Mouse (Mus musculus): ENCODE results near the gene Dpp10. TPM values are rescaled to one million over a fixed set of nuclear protein-coding genes. Genes with fewer than 3 reads are reported as not detected.

The Dpp10 gene
- polyA plus RNA-seq, 1 experiment from 2014 or later, result 0.98 TPM

GRCm38 (mm10) chr1:123901218-123901617, 144.1 kb downstream of the Dpp10 start:
- H3K36me3 ChIP-seq, result no peaks in the 10 kb centered on the region
- no peaks in the 10 kb centered on the region for H3K27me3 ChIP-seq (replicated peaks)
- WGBS, result 71% methylated on average over 4 of the region's 4 CpGs
- H3K27ac ChIP-seq, result no peak overlapping the region
- no peak overlapping the region for H3K4me3 ChIP-seq (replicated peaks)
- H3K9me3 ChIP-seq, result no peaks in the 10 kb centered on the region
- H3K9ac ChIP-seq, result no peak overlapping the region
- no peak for ATAC-seq (ENCODE audit: insufficient read depth, low FRiP score, low read depth)
- no peak overlapping the region for H3K4me2 ChIP-seq
- no peaks in the 10 kb centered on the region for H3K4me1 ChIP-seq

GRCm38 (mm10) chr1:123887243-123887642, 158.1 kb downstream of the Dpp10 start:
- Histone ChIP-seq H3K4me1 (no peaks in the 10 kb centered on the region), H3K27me3 (replicated peaks) (no peaks in the 10 kb centered on the region), H3K27ac (no peak overlapping the region), H3K4me3 (replicated peaks) (no peak overlapping the region), H3K4me2 (no peak overlapping the region), H3K9ac (no peak overlapping the region), H3K36me3 (no peaks in the 10 kb centered on the region), H3K9me3 (no peaks in the 10 kb centered on the region)
- 39% methylated on average over 1 of the region's 1 CpGs for WGBS
- no peak for ATAC-seq (ENCODE audit: insufficient read depth, low FRiP score, low read depth)

GRCm38 (mm10) chr1:123846881-123847280, 198.5 kb downstream of the Dpp10 start:
- no peak overlapping the region for H3K27ac ChIP-seq
- H3K9me3 ChIP-seq, result no peaks in the 10 kb centered on the region
- H3K27me3 ChIP-seq (replicated peaks), result no peaks in the 10 kb centered on the region
- no peak overlapping the region for H3K4me3 ChIP-seq (replicated peaks)
- no peaks in the 10 kb centered on the region for H3K36me3 ChIP-seq
- no peak for ATAC-seq (ENCODE audit: insufficient read depth, low FRiP score, low read depth)
- no peak overlapping the region for H3K4me2 ChIP-seq
- H3K9ac ChIP-seq, result no peak overlapping the region
- 76% methylated on average over 3 of the region's 3 CpGs for WGBS
- H3K4me1 ChIP-seq, result no peaks in the 10 kb centered on the region

- Histone ChIP-seq H3K27me3 (replicated peaks) (no peaks in the 10 kb centered on the region), H3K27ac (no peak overlapping the region), H3K9me3 (no peaks in the 10 kb centered on the region), H3K4me3 (replicated peaks) (no peak overlapping the region), H3K9ac (no peak overlapping the region), H3K4me1 (no peaks in the 10 kb centered on the region), H3K36me3 (no peaks in the 10 kb centered on the region), H3K4me2 (no peak overlapping the region)
- 24% methylated on average over 1 of the region's 1 CpGs for WGBS
- ATAC-seq (ENCODE audit: insufficient read depth, low FRiP score, low read depth), result no peak
These were observed 244.2 kb downstream of the Dpp10 start for GRCm38 (mm10) chr1:123801206-123801605.

- 89% methylated on average over 2 of the region's 2 CpGs for WGBS
These were observed 279.8 kb downstream of the Dpp10 start for GRCm38 (mm10) chr1:123765511-123765910.

GRCm38 (mm10) chr1:123762272-123762671, 283.1 kb downstream of the Dpp10 start:
- no peaks in the 10 kb centered on the region for H3K4me1 ChIP-seq
- H3K9me3 ChIP-seq, result no peaks in the 10 kb centered on the region
- ATAC-seq (ENCODE audit: insufficient read depth, low FRiP score, low read depth), result no peak
- no peaks in the 10 kb centered on the region for H3K36me3 ChIP-seq
- no peak overlapping the region for H3K27ac ChIP-seq
- no peaks in the 10 kb centered on the region for H3K27me3 ChIP-seq (replicated peaks)
- H3K4me3 ChIP-seq (replicated peaks), result no peak overlapping the region
- no peak overlapping the region for H3K9ac ChIP-seq
- H3K4me2 ChIP-seq, result no peak overlapping the region
- WGBS, result 82% methylated on average over 3 of the region's 3 CpGs

More at GRCm38 (mm10) chr1:123765511-123765910, 279.8 kb downstream of the Dpp10 start:
- Histone ChIP-seq H3K27ac (no peak overlapping the region), H3K9ac (no peak overlapping the region), H3K4me1 (no peaks in the 10 kb centered on the region), H3K4me2 (no peak overlapping the region), H3K4me3 (replicated peaks) (no peak overlapping the region), H3K9me3 (no peaks in the 10 kb centered on the region), H3K27me3 (replicated peaks) (no peaks in the 10 kb centered on the region), H3K36me3 (no peaks in the 10 kb centered on the region)
- no peak for ATAC-seq (ENCODE audit: insufficient read depth, low FRiP score, low read depth)

GRCm38 (mm10) chr1:123756055-123756454, 289.3 kb downstream of the Dpp10 start:
- Histone ChIP-seq H3K4me2 (no peak overlapping the region), H3K36me3 (no peaks in the 10 kb centered on the region), H3K9ac (no peak overlapping the region), H3K4me1 (no peaks in the 10 kb centered on the region), H3K27ac (no peak overlapping the region), H3K9me3 (no peaks in the 10 kb centered on the region), H3K27me3 (replicated peaks) (no peaks in the 10 kb centered on the region), H3K4me3 (replicated peaks) (no peak overlapping the region)
- ATAC-seq (ENCODE audit: insufficient read depth, low FRiP score, low read depth), result no peak

- ATAC-seq (ENCODE audit: insufficient read depth, low FRiP score, low read depth), result no peak
- H3K36me3 ChIP-seq, result no peaks in the 10 kb centered on the region
- no peak overlapping the region for H3K9ac ChIP-seq
- 78% methylated on average over 3 of the region's 3 CpGs for WGBS
- H3K4me1 ChIP-seq, result no peaks in the 10 kb centered on the region
- no peak overlapping the region for H3K4me3 ChIP-seq (replicated peaks)
- H3K9me3 ChIP-seq, result no peaks in the 10 kb centered on the region
- no peaks in the 10 kb centered on the region for H3K27me3 ChIP-seq (replicated peaks)
- H3K4me2 ChIP-seq, result no peak overlapping the region
- no peak overlapping the region for H3K27ac ChIP-seq
These were observed 338.1 kb downstream of the Dpp10 start for GRCm38 (mm10) chr1:123707292-123707691.

GRCm38 (mm10) chr1:123658409-123658808, 386.9 kb downstream of the Dpp10 start:
- Histone ChIP-seq H3K9ac (no peak overlapping the region), H3K27me3 (replicated peaks) (no peaks in the 10 kb centered on the region), H3K9me3 (no peaks in the 10 kb centered on the region), H3K4me2 (no peak overlapping the region), H3K4me1 (no peaks in the 10 kb centered on the region), H3K36me3 (no peaks in the 10 kb centered on the region), H3K4me3 (replicated peaks) (no peak overlapping the region), H3K27ac (no peak overlapping the region)
- no peak for ATAC-seq (ENCODE audit: insufficient read depth, low FRiP score, low read depth)
- 79% methylated on average over 2 of the region's 2 CpGs for WGBS

GRCm38 (mm10) chr1:123656607-123657006, 388.8 kb downstream of the Dpp10 start:
- Histone ChIP-seq H3K36me3 (no peaks in the 10 kb centered on the region), H3K9ac (no peak overlapping the region), H3K27ac (no peak overlapping the region), H3K4me2 (no peak overlapping the region), H3K4me1 (no peaks in the 10 kb centered on the region), H3K4me3 (replicated peaks) (no peak overlapping the region), H3K9me3 (no peaks in the 10 kb centered on the region), H3K27me3 (replicated peaks) (no peaks in the 10 kb centered on the region)
- no peak for ATAC-seq (ENCODE audit: insufficient read depth, low FRiP score, low read depth)
- WGBS, result 32% methylated on average over 3 of the region's 3 CpGs

- no peak for ATAC-seq (ENCODE audit: insufficient read depth, low FRiP score, low read depth)
These were observed 407.5 kb downstream of the Dpp10 start for GRCm38 (mm10) chr1:123637897-123638296.

GRCm38 (mm10) chr1:123628268-123628667, 417.1 kb downstream of the Dpp10 start:
- H3K27me3 ChIP-seq (replicated peaks), result no peaks in the 10 kb centered on the region
- 78% methylated on average over 3 of the region's 3 CpGs for WGBS
- H3K36me3 ChIP-seq, result no peaks in the 10 kb centered on the region
- H3K4me2 ChIP-seq, result no peak overlapping the region
- H3K4me3 ChIP-seq (replicated peaks), result no peak overlapping the region
- H3K9ac ChIP-seq, result no peak overlapping the region
- H3K4me1 ChIP-seq, result no peaks in the 10 kb centered on the region
- no peak for ATAC-seq (ENCODE audit: insufficient read depth, low FRiP score, low read depth)
- H3K27ac ChIP-seq, result no peak overlapping the region
- no peaks in the 10 kb centered on the region for H3K9me3 ChIP-seq

More at GRCm38 (mm10) chr1:123637897-123638296, 407.5 kb downstream of the Dpp10 start:
- no peaks in the 10 kb centered on the region for H3K9me3 ChIP-seq
- no peak overlapping the region for H3K9ac ChIP-seq
- WGBS, result 94% methylated on average over 1 of the region's 1 CpGs
- H3K27ac ChIP-seq, result no peak overlapping the region
- H3K4me2 ChIP-seq, result no peak overlapping the region
- H3K4me1 ChIP-seq, result no peaks in the 10 kb centered on the region
- no peaks in the 10 kb centered on the region for H3K27me3 ChIP-seq (replicated peaks)
- no peak overlapping the region for H3K4me3 ChIP-seq (replicated peaks)
- no peaks in the 10 kb centered on the region for H3K36me3 ChIP-seq

- Histone ChIP-seq H3K36me3 (no peaks in the 10 kb centered on the region), H3K9ac (no peak overlapping the region)
- ATAC-seq (ENCODE audit: insufficient read depth, low FRiP score, low read depth), result no peak
These were observed 460.5 kb downstream of the Dpp10 start for GRCm38 (mm10) chr1:123584857-123585256.

More at GRCm38 (mm10) chr1:123584857-123585256, 460.5 kb downstream of the Dpp10 start:
- no peak overlapping the region for H3K4me2 ChIP-seq
- no peak overlapping the region for H3K4me3 ChIP-seq (replicated peaks)
- no peaks in the 10 kb centered on the region for H3K27me3 ChIP-seq (replicated peaks)
- H3K9me3 ChIP-seq, result no peaks in the 10 kb centered on the region
- H3K4me1 ChIP-seq, result no peaks in the 10 kb centered on the region
- no peak overlapping the region for H3K27ac ChIP-seq
